Mouse (Mus musculus) spleen, adult 2 months (tissue): ENCODE results near the gene Phc2.

Experiments used
- CTCF ChIP-seq: fragments of 200-500 bp; IDR thresholded peaks from 2 replicates; pipeline ENCODE4 v1.5.1; 2011; ENCODE audit warnings: mild to moderate bottlenecking, inconsistent platforms; ENCODE audit not compliant: insufficient read depth, insufficient read length, insufficient replicate concordance; ENCODE audit errors: extremely low read depth
- POLR2A ChIP-seq: fragments of 200-500 bp; IDR thresholded peaks from 2 replicates; pipeline ENCODE4 v1.6.1; 2011; ENCODE audit warnings: low read depth, low read length, inconsistent platforms

GRCm38 (mm10) chr4:128751006-128751405 lies 96.5 kb downstream of the Phc2 start:
- no peak for TF ChIP-seq CTCF
- no peak for TF ChIP-seq POLR2A
